Mouse (Mus musculus) cerebellum, postnatal 4 days (tissue): ENCODE data around the gene Gm28048.

Experiments used
- DNase-seq, 2 experiments: peaks; one replicate each; pipeline ENCODE4 v3.0.0; 2022; ENCODE audit warnings: low spot score in 2 of 2, mixed read lengths in 1 of 2

The Gm28048 gene

DNA sequence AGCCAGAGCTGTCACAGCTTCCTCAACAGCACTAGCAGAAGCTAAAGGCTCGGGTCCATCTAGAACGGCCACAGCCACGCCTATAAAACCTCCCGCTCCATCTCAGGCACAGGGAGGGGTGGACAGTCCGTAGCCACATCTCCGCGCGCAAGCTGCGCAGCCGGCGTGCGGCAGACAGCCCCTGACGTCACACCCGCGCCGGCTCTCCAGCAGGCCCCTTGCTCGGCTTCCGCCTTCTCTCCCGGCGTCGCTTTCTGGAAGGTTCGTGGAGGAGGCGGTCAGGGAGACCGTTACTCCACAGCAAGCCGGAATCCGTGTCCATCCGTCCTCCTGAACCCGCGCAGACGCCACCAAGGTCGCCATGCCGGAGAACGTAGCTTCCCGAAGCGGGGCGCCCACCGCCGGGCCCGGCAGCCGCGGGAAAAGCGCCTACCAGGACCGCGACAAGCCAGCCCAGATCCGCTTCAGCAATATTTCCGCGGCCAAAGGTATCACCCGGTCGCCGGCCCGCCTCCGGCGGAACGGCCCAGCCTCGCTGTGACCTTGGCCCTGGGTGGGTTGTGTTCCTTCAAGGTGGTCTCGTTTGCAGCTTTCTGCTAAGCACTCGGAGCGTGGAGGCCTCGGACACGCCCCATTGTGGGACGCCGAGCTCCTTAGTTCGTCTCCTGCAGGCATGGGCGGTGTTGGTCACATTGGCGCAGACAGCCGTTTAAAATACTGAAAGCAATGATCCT lies 8.7 kb upstream of the Gm28048 start, which contains the start of gene Cct4:
Cct4 (plus strand) TSS at position 127 of the 734 bp plus-strand sequence.
- DNase-seq: peak; percentile 85 to 91

DNA sequence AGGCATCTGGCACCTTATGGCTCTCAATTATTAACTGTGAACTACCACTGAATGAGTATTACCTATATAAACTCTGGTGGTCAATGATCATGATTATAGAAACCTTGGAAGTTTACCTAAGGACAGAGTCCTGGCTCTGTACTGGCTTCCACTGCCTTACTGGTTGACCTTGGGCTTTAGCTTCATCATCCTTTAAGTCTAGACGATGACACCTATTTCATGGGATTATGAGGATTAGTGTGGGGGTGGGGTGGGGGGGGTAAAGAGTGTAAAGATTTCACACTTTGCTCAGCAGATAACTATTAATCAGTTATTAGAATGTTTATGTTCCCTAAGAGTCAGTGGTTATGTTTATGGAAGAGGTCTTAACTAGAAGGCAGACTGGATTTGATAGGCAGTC lies 7.9 kb upstream of the Gm28048 start:
- no peak for DNase-seq

DNA sequence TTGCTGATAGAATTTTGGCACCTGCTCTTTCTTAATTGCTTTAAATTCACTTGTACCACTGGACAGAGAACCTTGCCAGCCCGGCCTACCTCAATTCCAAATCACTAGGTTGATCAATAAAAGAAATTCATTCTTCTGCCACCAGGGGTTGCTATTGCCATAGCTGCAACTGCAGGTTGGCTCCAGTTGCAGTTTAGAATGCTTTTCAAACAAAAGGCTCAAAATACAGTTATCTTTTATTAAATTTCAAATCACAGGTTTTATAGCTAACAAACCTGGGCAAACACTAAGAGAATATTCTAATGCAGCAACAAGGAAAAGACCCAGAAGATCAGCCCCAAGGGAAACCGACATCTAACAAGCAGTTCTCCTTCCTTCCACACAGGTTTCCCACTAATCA lies 5.5 kb upstream of the Gm28048 start:
- DNase-seq: peak in 1 of 2 experiments; percentile 29

DNA sequence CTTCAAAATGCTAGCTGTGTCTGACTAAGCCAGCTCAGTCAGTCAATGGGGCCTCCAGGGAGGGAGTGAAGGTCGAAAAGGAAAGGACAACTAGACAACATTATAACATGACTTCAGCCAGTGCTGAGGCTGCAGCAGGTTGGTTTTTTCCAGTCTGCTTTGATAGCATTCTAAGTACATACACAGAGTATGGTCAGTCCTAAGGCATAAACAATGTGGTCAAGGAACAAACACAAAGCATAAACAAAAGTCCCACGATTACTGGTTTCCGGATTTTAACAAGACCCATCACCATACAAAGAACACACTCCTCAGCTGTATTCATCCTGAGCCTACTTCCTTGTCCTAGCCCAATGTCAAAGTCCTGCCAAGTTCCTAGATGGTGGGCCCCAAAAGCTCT lies 3.6 kb upstream of the Gm28048 start:
- no peak for DNase-seq

DNA sequence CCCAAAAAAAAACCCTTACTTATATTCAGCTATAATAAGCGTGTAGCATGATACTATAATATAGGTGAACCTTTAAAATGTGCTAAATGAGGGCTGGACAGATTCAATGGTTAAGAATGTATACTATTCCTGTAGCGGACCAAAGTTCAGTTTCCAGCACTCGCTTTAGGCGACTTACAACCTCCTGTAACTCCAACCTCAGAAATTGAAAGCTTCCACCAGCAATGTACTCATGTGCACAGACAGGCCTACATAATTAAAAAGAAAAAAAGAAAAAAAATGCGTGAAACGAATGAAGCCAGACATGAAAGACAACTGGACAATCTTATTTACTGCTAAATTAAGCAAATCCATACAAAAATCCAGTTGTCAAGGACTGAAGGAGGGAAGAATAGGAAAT lies 956 bp upstream of the Gm28048 start:
- DNase-seq: no peak

DNA sequence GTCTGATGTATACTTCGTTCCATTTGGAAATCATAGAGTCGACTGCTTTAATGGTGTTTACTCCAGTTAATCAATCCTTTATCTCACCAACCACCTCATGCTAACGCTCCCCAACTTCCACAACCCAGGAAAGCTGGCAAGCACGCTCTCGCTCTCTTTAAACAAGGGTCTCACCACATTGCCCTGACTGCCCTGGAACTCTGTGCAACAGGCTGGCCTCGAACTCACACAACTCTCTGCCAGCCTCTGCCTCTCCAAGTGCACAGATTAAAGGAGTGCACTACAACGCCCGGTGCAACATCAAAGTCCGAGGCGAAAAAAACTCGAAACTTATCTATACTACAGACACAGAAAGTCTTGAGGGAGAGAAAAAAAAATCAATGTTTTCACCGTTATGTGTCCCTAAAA lies 343 bp downstream of the Gm28048 start:
- DNase-seq: no peak

DNA sequence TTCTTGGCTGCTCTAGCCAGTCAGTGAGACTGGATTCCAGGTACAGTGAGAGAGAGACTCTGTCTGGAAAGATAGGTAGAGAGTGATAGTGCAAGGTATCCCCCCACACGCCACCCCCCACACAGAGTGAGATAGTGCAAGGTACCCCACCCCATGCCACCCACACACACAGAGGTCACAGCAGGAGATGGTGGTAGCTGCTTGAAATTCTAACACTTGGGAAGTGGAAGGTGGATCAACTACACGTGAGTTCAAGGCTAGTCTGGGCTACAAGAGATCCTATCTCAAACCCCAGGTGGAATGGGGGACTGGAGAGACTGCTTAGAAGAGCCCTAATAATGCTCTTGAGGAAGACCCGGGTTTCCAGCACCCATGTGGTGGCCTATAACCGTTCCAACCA lies 849 bp downstream of the Gm28048 start:
- DNase-seq: no peak

DNA sequence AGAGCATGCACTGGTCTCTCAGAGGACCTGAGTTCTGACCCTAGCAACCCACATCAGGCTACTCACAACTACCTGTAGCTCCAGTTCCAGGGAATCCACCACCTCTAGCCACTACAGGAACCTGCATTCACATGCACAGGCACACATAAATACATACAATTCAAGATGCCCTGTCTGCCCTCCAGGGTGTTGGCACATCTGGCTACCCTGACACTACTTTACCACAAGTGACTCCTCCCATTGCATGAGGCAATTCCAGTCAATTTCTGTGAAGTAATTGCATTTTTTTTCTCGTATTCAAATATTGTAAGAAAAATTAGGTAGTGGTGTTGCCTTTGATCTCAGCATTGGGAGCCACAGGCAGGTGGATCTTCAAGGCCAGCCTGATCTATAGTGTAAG lies 2.7 kb downstream of the Gm28048 start:
- DNase-seq: no peak

DNA sequence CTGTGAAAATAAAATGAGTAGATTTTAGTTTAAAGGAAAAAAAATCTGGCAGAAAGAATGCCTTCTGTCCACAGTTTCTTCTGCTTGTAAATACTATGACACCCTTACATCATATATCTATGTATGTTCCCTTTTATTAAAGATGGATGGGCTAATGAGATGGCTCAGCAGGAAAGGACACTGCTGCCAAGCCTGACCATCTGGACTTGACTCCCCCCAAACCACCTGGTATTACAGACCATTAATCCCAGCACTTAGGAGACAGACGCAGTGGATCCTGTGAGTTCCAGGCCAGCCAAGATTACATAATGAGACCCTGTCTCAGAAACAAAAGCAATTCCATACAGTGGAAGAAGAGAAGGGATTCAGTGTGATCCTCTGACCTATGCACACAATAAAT lies 3.2 kb downstream of the Gm28048 start:
- DNase-seq: peak in 1 of 2 experiments; percentile 42

DNA sequence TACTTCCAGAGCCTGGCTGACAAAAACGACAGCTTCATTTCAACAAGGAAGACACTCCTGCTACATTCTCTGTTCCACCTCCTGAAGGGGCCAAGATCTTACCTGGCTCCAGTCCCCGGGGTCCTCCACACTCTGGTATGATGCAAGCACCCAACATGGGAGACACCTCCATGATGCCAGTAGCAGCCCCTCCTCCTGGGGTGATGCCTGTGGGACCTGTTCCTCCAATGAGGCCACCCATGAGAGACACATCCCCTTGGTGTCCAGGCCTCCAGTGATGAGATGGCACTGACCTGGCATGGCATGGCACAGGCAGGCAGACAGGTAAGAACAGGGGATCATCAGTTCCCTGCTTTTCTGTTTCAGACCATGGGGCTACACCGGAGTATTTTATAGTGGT lies 3.7 kb downstream of the Gm28048 start:
- no peak for DNase-seq

DNA sequence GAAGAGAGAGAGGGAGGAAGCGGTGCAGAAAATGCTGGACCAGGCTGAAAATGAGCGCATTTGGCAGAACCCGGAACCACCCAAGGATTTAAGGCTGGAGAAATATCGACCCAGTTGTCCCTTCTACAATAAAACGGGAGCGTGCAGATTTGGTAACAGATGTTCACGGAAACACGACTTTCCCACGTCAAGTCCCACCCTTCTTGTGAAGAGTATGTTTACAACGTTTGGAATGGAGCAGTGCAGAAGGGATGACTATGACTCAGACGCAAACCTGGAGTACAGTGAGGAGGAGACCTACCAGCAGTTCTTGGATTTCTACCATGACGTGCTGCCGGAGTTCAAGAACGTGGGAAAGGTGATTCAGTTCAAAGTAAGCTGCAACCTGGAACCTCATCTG lies 8.3 kb downstream of the Gm28048 start:
- no peak for DNase-seq

DNA sequence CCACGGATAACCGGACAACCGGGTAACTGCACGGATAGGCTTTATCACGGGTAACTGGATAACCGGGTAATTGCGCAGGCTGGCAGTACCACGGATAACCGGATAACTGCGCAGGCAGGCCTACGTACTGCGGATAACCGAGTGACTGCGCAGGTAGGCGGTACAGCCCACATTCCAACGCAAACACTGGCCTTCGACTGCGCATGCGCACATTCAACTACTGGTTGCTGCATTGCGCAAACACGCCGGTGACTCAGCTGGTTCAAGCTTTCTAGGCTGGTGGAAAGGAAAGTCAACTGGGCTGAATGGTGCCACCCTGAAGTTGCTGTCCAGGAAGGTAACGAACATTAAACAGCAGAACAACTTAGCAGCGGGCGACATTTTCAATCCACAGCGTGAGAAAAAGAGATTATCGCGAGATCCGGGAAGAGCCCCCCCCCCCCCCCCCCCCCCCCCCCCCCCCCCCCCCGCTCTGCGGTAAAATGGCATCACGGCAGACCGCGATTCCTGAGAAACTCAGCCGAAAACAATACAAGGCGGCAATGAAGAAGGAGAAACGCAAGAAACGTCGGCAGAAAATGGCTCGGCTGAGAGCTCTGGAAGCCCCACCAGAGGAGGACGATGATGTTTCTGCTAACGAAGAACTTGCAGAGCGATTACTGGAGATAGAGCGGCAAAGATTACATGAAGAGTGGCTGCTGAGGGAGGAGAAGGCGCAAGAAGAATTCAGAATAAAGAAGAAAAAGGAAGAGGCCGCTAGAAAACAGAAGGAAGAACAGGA lies 9.0 kb downstream of the Gm28048 start:
- peak; percentile 42 to 64 for DNase-seq

DNA sequence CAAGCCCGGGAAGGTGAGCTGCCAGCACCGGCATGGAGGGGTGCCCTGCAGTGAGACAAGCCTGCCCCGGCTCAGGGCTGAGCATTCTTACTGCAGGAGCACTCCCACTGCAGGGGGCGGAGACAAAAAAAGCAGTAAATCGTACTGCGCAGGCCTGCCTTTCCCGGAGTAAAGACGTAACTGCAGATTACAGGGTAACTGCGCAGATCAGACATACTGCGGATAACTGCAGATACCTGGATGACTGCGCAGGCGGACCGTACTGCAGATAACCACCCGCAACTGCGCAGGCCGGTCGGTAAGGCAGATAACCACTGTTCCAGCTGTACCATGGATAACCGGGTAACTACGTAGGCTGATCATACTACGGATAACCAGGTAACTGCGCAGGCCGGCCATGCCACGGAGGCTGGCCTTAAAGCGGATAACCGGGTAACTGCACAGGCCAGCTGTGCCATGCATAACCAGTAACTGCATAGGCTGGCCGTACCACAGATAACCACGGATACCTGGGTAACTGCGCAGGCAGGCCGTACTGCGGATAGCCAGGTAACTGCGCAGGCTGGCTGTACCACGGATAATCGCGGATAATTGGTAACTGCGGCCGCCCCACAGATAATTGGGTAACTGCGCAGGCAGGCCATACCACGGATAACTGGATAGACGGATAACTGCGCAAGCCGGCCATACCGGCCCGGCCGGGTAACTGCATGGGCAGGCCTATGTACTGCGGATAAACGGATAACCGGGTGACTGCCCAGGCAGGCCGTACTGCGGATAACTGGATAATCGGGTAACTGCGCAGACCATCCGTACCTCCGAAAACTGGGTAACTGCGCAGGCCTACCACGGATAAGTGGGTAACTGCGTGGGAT lies 9.8 kb downstream of the Gm28048 start, which contains the start of gene Zrsr1:
Zrsr1 (plus strand) TSS at position 171 of the 875 bp plus-strand sequence.
- DNase-seq: peak; percentile 29 to 35

DNA sequence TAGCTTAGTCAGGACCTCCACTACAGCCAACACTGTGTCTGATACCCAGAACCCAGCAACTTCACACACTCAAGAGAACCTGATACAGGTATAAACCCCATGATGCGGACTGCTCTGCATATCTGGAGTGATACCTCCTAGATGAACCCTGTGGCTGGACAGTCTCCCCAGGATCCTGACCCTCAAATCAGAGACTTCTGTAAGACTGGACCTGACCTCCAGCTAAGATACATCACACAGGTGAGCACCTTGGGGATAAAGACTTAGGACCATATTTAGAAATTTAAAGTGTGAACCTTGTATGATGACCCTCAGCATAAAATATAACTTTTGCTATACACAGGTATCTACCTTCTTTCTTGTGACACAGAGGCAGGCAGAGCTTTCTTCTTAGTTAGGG lies 11.3 kb downstream of the Gm28048 start:
- no peak for DNase-seq

DNA sequence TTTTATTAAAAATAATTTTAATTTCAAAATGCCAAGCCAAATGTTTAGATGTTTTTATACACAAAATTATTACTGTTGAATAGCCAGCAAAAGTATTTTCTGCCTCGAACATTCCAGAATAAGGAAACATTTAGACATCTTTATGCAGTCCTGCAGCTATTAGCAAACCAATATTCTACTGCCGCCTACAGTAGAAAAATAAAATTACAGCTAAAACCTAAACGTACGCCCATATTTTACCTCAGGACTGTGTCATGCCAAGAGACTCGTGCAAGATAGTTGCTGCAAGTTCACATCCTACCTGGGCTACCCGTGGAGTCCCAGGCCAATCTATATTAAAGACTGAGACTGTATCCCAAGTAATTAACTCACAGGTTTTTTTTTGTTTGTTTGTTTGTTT lies 12.4 kb downstream of the Gm28048 start:
- no peak for DNase-seq

DNA sequence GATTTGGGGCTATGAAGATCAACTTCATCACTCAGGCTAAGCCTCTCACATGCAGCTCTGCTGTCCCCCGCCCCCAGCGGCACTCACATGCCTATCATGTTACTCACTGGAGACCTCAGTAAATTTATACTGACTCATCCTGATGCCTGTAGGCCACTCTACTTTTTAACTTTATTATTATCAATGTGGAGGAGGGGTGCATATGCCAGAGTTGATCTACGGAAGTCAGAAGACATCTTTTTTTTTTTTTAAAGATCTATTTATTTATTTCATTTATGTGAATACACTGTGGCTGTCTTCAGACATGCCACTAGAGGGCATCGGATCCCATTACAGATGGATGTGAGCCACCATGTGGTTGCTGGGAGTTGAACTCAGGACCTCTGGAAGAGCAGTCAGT lies 16.4 kb downstream of the Gm28048 start:
- no peak for DNase-seq

DNA sequence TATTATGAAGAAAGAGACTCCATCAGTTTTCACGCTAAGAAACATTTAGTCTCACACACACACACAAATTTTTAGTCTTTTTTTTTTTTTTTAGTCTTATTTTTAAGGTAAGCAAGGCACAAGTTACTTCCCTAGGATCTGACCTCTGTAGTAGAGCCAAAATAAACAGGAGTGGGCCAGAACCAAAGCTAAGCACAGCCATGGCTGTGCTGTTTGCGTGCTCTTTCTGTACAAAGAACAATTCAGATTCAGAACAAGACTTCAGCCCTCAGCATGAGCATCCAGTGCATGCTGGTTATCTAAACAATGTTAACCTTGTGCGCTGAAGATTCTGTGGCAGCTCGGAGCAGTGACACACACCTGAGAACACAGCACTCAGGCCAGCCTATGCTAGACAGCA lies 17.5 kb downstream of the Gm28048 start:
- DNase-seq: no peak

DNA sequence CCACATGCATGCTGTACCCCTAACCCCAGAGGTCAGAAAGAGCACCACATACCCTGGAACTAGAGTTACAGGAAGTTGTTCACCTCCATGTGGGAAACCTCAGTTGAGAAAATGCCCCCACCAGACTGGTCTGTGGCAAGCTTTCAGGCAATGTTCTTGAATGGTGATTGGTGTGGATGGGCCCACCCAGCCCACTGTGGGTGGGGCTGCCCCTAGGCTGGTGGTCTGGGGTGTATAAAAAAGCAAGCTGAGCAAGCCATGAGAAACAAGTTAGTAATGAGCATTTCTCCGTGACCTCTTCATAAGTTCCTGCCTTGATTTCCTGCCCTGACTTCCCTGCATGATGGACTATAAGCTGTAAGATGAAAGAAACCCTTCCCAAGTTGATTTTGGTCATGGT lies 19.8 kb downstream of the Gm28048 start:
- no peak for DNase-seq

DNA sequence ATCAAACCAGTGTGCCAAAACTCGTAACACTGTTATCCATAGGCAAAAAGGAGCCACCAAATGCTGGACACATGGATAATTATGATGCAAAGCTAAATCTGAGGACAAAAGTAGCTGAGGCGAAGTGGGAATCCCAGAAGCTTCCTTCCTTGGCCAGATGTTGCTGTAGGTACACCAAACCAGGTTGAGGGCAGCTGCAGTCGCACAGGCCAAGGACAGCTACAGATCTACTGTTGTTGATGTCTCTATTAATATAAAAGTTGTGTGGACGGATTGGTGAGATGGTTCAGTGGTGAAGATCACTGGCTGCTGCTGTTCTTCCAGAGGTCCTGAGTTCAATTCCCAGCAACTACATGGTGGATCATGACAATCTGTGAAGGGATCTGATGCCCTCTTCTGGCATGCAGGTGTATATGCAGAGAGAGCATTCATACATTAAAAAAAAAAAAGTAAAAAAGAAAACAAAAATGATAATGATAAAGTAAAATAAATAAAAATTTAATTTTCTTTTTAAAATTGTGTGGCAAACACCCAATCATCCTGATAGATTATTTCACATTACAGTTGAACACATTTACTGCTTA lies 24.0 kb downstream of the Gm28048 start:
- no peak for DNase-seq

DNA sequence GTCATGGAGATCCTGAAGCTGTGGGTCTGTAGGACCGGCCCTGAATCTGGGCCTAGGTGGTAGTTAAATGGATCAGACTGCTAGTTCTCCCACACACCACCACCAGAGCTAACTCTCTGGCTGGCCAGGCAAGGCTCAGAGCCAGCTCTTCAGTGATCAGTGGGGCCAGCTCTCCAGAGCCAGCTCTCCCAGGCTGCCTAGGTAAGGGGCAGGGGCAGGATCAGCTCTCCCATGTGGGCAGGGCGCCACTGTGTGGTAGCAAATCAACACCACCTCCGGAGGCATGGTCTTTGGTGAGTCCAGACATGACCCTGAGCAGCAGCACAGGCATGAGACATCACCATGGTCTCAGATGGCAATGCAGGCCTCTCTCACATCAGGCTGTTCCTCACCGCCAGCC lies 25.1 kb downstream of the Gm28048 start:
- peak in 1 of 2 experiments; percentile 30 for DNase-seq

DNA sequence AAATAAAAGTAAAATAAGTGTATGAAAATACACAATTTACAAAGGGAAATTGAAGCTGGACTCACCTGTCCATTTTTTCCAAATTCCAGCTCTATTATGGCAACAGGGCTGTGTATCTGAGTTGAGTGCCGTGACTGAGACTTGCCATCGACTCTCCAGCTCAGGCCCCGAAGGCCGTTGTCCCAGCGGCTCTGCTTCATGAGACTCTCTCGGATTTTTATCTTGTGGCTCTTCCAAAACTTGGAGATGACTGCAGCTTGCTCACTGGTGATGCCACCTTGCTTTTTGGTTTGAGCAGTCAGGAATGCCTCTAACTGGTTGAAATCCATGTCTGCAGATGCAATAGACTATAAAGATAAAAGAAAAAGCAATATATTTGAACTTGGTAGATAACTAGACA lies 25.5 kb downstream of the Gm28048 start:
- DNase-seq: no peak

DNA sequence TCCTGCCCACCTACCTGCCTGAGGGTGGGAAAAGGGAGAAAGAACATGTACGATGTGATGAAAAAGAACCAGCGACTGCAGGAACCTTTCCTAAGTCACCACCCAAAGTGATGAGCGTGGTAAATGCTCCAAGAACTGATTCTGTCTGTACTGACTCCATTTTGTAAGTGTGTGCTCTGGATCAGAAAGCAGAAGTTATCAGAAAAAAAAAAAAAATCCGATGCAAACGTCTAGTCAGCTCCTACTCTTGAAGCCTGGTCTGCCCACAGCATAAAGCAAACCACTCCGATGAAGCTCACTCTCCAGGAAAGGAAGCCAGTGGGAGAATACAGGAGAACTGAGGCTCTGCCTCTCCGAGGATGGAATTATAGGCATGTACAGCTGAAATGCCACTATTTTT lies 29.2 kb downstream of the Gm28048 start:
- DNase-seq: no peak
